Mouse (Mus musculus): ENCODE data around the gene Cdk5r1. TPM values are rescaled to one million over a fixed set of nuclear protein-coding genes. Genes with fewer than 3 reads are reported as not detected.

Cdk5r1 gene
- polyA plus RNA-seq, 2 experiments from 2014 or later = 0.89 to 0.98 TPM

Other genes starting within 250 kb of the Cdk5r1 start
- under 1 TPM; 0.17 to 0.48 TPM for gene Rhbdl3, start 176.1 kb upstream of the Cdk5r1 start, polyA plus RNA-seq (2017; shearing (Covaris generic))
- 10 to 100 TPM in 1 of 2 experiments, 1 to 10 TPM in 1; 9.3 to 17.7 TPM for gene 5730455P16Rik, start 99.0 kb upstream of the Cdk5r1 start, polyA plus RNA-seq (2017; shearing (Covaris generic))
- 100 to 1,000 TPM; 296 to 314 TPM for gene Zfp207, start 93.7 kb upstream of the Cdk5r1 start, polyA plus RNA-seq (2017; shearing (Covaris generic))
- gene Psmd11, start 48.4 kb upstream of the Cdk5r1 start, polyA plus RNA-seq (2017; shearing (Covaris generic)) = 100 to 1,000 TPM; 273 to 307 TPM